Mouse (Mus musculus): Measurements from ENCODE around the gene Rhebl1. TPM values are rescaled to one million over a fixed set of nuclear protein-coding genes. Genes with fewer than 3 reads are reported as not detected.
A peak's percentile ranks its signal among the peaks of the same experiment; 100 is the strongest.
"Not testable (repeated sequence)": the region's sequence is repeated elsewhere in the genome, so short reads cannot be mapped to it uniquely, and the experiment has no call there.

The Rhebl1 gene
- total and polyA plus RNA-seq, 3 experiments = 10.1 to 16.6 TPM; not detected in 1

DNA sequence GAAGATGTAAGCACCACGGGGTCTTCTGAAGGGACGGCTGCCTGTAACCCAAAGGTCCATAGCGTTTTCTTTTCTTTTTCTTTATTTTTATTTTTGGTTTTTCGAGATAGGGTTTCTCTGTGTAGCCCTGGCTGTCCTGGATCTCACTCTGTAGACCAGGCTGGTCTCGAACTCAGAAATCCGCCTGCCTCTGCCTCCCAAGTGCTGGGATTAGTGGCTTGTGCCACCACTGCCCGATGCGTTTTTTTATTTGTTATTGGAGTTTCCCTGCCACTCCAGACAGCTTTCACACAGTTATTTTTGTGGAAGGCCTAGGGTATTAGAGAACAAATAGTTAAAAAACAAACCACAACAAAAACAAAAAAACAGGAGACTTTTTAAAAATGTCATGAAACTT, 24.2 kb upstream of the Rhebl1 start:
- peak overlapping the region; percentile 69 for H3K9ac ChIP-seq (ENCODE audit: control insufficient read depth, low read depth, low read length, poor library complexity, severe bottlenecking)
- peaks cover 9 to 10% of the 10 kb centered on the region in 2 experiments; a peak in 3 of 4 replicates for H3K4me1 ChIP-seq (ENCODE audit: control insufficient read depth in 1 of 2, insufficient read depth in 2 of 2, low read length in 2 of 2)
- H3K27ac ChIP-seq (ENCODE audit: control insufficient read depth, low read depth, low read length) = peak overlapping the region; percentile 41
- H3K4me3 ChIP-seq (ENCODE audit: control insufficient read depth in 1 of 2, insufficient read depth in 1 of 2, low read depth in 2 of 2, low read length in 2 of 2) = peak overlapping the region; percentile 59 to 65
- H3K27me3 ChIP-seq (ENCODE audit: control insufficient read depth in 1 of 2, insufficient read depth in 2 of 2, low read length in 2 of 2); H3K79me2 ChIP-seq (ENCODE audit: control insufficient read depth, insufficient read depth, low read length, poor library complexity); H3K9me3 ChIP-seq (replicated peaks; ENCODE audit: insufficient read depth, low read length): not testable (repeated sequence)
- DNase-seq (ENCODE audit: low read depth, low spot score) = peak; percentile 22
- H3K36me3 ChIP-seq (ENCODE audit: control insufficient read depth in 1 of 2, insufficient read depth in 2 of 2, low read length in 2 of 2) = peaks cover 0 to 12% of the 10 kb centered on the region in 2 experiments; a peak in 2 of 4 replicates
- TF ChIP-seq RCOR1 (IDR thresholded peaks at IDR 0.05; ENCODE audit: low read depth, low read length) = peak; percentile 7; the same call in 1 of the 2 replicates

- peaks cover 2% of the 10 kb centered on the region; the same call in 1 of the 2 replicates for H3K79me2 ChIP-seq (ENCODE audit: control insufficient read depth, insufficient read depth, low read length, poor library complexity)
- DNase-seq (ENCODE audit: low read depth, low spot score) = peak; percentile 100
- H3K27me3 ChIP-seq (ENCODE audit: control insufficient read depth in 1 of 2, insufficient read depth in 2 of 2, low read length in 2 of 2) = no peaks in the 10 kb centered on the region
- peak within 1 kb of the TSS; percentile 68 to 76 for H3K4me3 ChIP-seq (ENCODE audit: control insufficient read depth in 1 of 2, insufficient read depth in 1 of 2, low read depth in 2 of 2, low read length in 2 of 2)
- peak within 1 kb of the TSS; percentile 41 for H3K27ac ChIP-seq (ENCODE audit: control insufficient read depth, low read depth, low read length)
- peak within 1 kb of the TSS; percentile 69 for H3K9ac ChIP-seq (ENCODE audit: control insufficient read depth, low read depth, low read length, poor library complexity, severe bottlenecking)
- H3K36me3 ChIP-seq (ENCODE audit: control insufficient read depth in 1 of 2, insufficient read depth in 2 of 2, low read length in 2 of 2) = peaks cover 0 to 8% of the 10 kb centered on the region in 2 experiments; a peak in 2 of 4 replicates
- peaks cover 6 to 7% of the 10 kb centered on the region in 2 experiments; a peak in 3 of 4 replicates for H3K4me1 ChIP-seq (ENCODE audit: control insufficient read depth in 1 of 2, insufficient read depth in 2 of 2, low read length in 2 of 2)
- H3K9me3 ChIP-seq (replicated peaks; ENCODE audit: insufficient read depth, low read length) = no peaks in the 10 kb centered on the region
- peak; percentile 99 for TF ChIP-seq SIN3A (IDR thresholded peaks at IDR 0.05; ENCODE audit: low read length)
- peak; percentile 86 for TF ChIP-seq ZMIZ1 (IDR thresholded peaks at IDR 0.05; ENCODE audit: low read depth, low read length)
- TF ChIP-seq TBP (IDR thresholded peaks at IDR 0.05; ENCODE audit: low read depth, low read length) = peak; percentile 89
- no peak for TF ChIP-seq CHD1 (IDR thresholded peaks at IDR 0.05; ENCODE audit: low read depth, low read length)
- no peak for TF ChIP-seq MEF2A (IDR thresholded peaks at IDR 0.05; ENCODE audit: extremely low read depth, insufficient replicate concordance, low read depth, low read length, poor library complexity, severe bottlenecking)
- 0 out of 4 replicates have a peak, but pooled peaks of 1 of the 2 experiments have one; percentile 5 for TF ChIP-seq EP300 (IDR thresholded peaks at IDR 0.05; ENCODE audit: low read depth in 1 of 2, low read length in 2 of 2)
- TF ChIP-seq NRF1 (IDR thresholded peaks at IDR 0.05; ENCODE audit: insufficient read depth, low read depth, low read length, poor library complexity, severe bottlenecking) = no peak
- TF ChIP-seq MYC (IDR thresholded peaks at IDR 0.05; ENCODE audit: low read depth, low read length) = peak; percentile 84
- TF ChIP-seq UBTF (IDR thresholded peaks at IDR 0.05; ENCODE audit: borderline replicate concordance, insufficient read depth, low read depth, low read length) = 0 out of 2 replicates have a peak, but pooled peaks have one; percentile 42
- peak; percentile 49 to 90 for TF ChIP-seq POLR2A (IDR thresholded peaks at IDR 0.05; ENCODE audit: control insufficient read depth in 1 of 2, insufficient read depth in 1 of 2, low read depth in 1 of 2, low read length in 2 of 2, poor library complexity in 1 of 2)
- no peak for TF ChIP-seq SMC3 (IDR thresholded peaks at IDR 0.05; ENCODE audit: low read depth, low read length)
- TF ChIP-seq ZC3H11A (IDR thresholded peaks at IDR 0.05; ENCODE audit: low read depth, low read length) = no peak; the same call in 1 of the 2 replicates
- TF ChIP-seq GATA1 (IDR thresholded peaks at IDR 0.05; ENCODE audit: low read depth, low read length) = no peak
- TF ChIP-seq POLR2AphosphoS5 (IDR thresholded peaks at IDR 0.05; ENCODE audit: borderline replicate concordance, low read depth, low read length) = no peak; the same call in 1 of the 2 replicates
- peak; percentile 86 for TF ChIP-seq RCOR1 (IDR thresholded peaks at IDR 0.05; ENCODE audit: low read depth, low read length)
- TF ChIP-seq USF2 (IDR thresholded peaks at IDR 0.05; ENCODE audit: borderline replicate concordance in 1 of 2, insufficient read depth in 1 of 2, low read depth in 1 of 2, low read length in 2 of 2) = 0 out of 4 replicates have a peak, but pooled peaks of 1 of the 2 experiments have one; percentile 11
- TF ChIP-seq MAZ (IDR thresholded peaks at IDR 0.05; ENCODE audit: low read depth, low read length) = peak; percentile 72
- TF ChIP-seq NELFE (IDR thresholded peaks at IDR 0.05; ENCODE audit: low read depth, low read length) = peak; percentile 83
- no peak for TF ChIP-seq GABPA (IDR thresholded peaks at IDR 0.05; ENCODE audit: low read depth, low read length)
- no peak for TF ChIP-seq CTCF (IDR thresholded peaks at IDR 0.05 in 2 of 3, conservative IDR thresholded peaks at IDR 0.05 in 1 of 3; ENCODE audit: control insufficient read depth in 1 of 3, insufficient read depth in 1 of 3, low read depth in 2 of 3, low read length in 3 of 3, poor library complexity in 1 of 3, severe bottlenecking in 1 of 3)
- peak; percentile 64; the same call in 1 of the 2 replicates for TF ChIP-seq ETS1 (IDR thresholded peaks at IDR 0.05; ENCODE audit: low read depth, low read length)
- no peak for TF ChIP-seq CHD2 (IDR thresholded peaks at IDR 0.05; ENCODE audit: low read length)
- peak; percentile 100 for TF ChIP-seq ELF1 (IDR thresholded peaks at IDR 0.05; ENCODE audit: low read depth, low read length)
- 0 out of 2 replicates have a peak, but pooled peaks have one; percentile 60 for TF ChIP-seq E2F4 (IDR thresholded peaks at IDR 0.05; ENCODE audit: borderline replicate concordance, low read depth, low read length)
- peak; percentile 16 for TF ChIP-seq TCF12 (IDR thresholded peaks at IDR 0.05; ENCODE audit: low read depth, low read length)
- TF ChIP-seq RAD21 (IDR thresholded peaks at IDR 0.05; ENCODE audit: low read depth, low read length) = no peak
- TF ChIP-seq POLR2AphosphoS2 (IDR thresholded peaks at IDR 0.05; ENCODE audit: low read length) = peak; percentile 95
Measured at GRCm38 (mm10) chr15:98917538-98918498, 23.5 kb upstream of the Rhebl1 start, which contains the start of gene Lmbr1l. TSS of gene Lmbr1l (minus strand) at chr15:98918231.
